Mouse (Mus musculus) testis, adult 10 weeks (tissue): ENCODE data around the gene Zar1l. TPM values are rescaled to one million over a fixed set of nuclear protein-coding genes. Genes with fewer than 3 reads are reported as not detected.

ENCODE experiments used
- polyA plus RNA-seq: library from polyadenylated mRNA; stranded (reverse); fragments of 350-450 nt; fragmentation: Illumina TruSeq; extraction: RNeasy Lipid Tissue Mini Kit (QIAGEN cat#74804); gene quantifications from one replicate; pipeline ENCODE4 v1.2.3, GENCODE M21; 2014; ENCODE audit warnings: low read depth, low replicate concordance

Gene Zar1l
- not detected for polyA plus RNA-seq

GRCm38 (mm10) chr5:150518064-150518463 lies at the start of gene Zar1l:
Gene Zar1l (minus strand): TSS chr5:150518164.

GRCm38 (mm10) chr5:150521937-150522866 lies 4.2 kb upstream of the Zar1l start, which contains the start of gene Brca2:
Gene Brca2 (plus strand): TSS chr5:150522630.

Other genes with a start within 250 kb of the Zar1l start
- 41.0 TPM for gene Brca2, start 4.5 kb upstream of the Zar1l start, polyA plus RNA-seq
- 23.6 TPM for gene N4bp2l1, start 79.0 kb upstream of the Zar1l start, polyA plus RNA-seq
- gene N4bp2l2, start 148.0 kb upstream of the Zar1l start, polyA plus RNA-seq, result 202 TPM
- gene Pds5b, start 155.6 kb upstream of the Zar1l start, polyA plus RNA-seq, result 42.8 TPM